Mouse (Mus musculus): ENCODE results near the gene Phf12. TPM values are rescaled to one million over a fixed set of nuclear protein-coding genes. Genes with fewer than 3 reads are reported as not detected.

Gene Phf12
- polyA plus RNA-seq, 1 experiment from 2014 or later: 22.5 TPM

DNA sequence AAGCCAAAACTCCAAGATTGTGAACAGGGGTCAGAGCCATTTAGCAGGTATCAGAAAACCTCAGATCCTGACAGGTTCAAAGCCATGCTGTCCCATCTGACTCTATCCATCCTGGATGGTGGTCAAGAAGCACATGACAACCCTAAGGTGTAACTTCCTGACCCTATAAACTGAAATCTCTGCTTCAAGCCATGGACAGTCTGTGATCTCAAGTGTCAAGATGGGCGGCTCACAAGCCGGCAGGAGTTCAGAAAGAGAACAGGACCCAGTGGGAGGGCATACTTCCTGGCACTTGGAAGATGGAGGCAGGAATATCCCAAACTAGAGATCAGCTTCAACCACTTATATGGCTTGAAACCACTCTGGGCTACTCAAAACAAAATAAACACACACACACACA lies 84.1 kb downstream of the Phf12 start:
- no peak overlapping the region for H3K9ac ChIP-seq (replicated peaks; ENCODE audit: low read depth, low read length)
- H3K27ac ChIP-seq (ENCODE audit: low read length): no peak overlapping the region
- H3K9me3 ChIP-seq (ENCODE audit: control insufficient read depth, low read depth, low read length): no peaks in the 10 kb centered on the region
- 61% methylated on average over 2 of the region's 2 CpGs for WGBS
- H3K4me1 ChIP-seq (ENCODE audit: control insufficient read depth, insufficient read depth, low read length): no peaks in the 10 kb centered on the region
- H3K27me3 ChIP-seq (ENCODE audit: control insufficient read depth, insufficient read depth, low read length): no peaks in the 10 kb centered on the region
- no peak overlapping the region for H3K4me2 ChIP-seq (replicated peaks; ENCODE audit: low read depth, low read length)
- no peak for ATAC-seq (ENCODE audit: insufficient number of reproducible peaks, insufficient read depth, low FRiP score, low read depth)
- no peaks in the 10 kb centered on the region; the same call in 1 of the 2 replicates for H3K36me3 ChIP-seq (ENCODE audit: control insufficient read depth, insufficient read depth, low read length)
- no peak overlapping the region for H3K4me3 ChIP-seq (ENCODE audit: low read depth, low read length)

DNA sequence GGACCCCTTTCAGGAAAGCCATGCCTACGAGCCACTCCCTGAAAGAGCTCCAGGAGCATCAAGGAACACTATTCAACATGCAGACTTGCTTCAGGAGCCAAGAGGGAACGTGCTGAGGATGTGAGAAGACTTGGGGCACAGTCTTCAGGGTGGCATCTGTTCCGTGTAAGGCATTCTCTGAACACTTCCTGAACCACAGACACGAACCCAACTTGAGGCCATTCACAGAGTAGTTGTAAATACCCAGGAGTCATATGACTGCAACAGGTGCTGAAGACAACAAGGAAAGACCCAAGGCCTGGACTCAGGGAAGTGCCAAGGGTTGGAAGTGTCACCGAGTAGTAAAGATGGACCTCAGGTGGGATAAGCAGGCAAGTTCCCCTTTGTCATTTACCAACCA lies 85.0 kb downstream of the Phf12 start:
- no peaks in the 10 kb centered on the region for H3K9me3 ChIP-seq (ENCODE audit: control insufficient read depth, low read depth, low read length)
- no peaks in the 10 kb centered on the region for H3K27me3 ChIP-seq (ENCODE audit: control insufficient read depth, insufficient read depth, low read length)
- H3K4me3 ChIP-seq (ENCODE audit: low read depth, low read length): no peak overlapping the region
- 70% methylated on average over 5 of the region's 5 CpGs for WGBS
- no peak overlapping the region for H3K4me2 ChIP-seq (replicated peaks; ENCODE audit: low read depth, low read length)
- ATAC-seq (ENCODE audit: insufficient number of reproducible peaks, insufficient read depth, low FRiP score, low read depth): no peak
- no peak overlapping the region for H3K9ac ChIP-seq (replicated peaks; ENCODE audit: low read depth, low read length)
- H3K36me3 ChIP-seq (ENCODE audit: control insufficient read depth, insufficient read depth, low read length): peaks cover 8% of the 10 kb centered on the region
- no peak overlapping the region for H3K27ac ChIP-seq (ENCODE audit: low read length)
- H3K4me1 ChIP-seq (ENCODE audit: control insufficient read depth, insufficient read depth, low read length): no peaks in the 10 kb centered on the region

DNA sequence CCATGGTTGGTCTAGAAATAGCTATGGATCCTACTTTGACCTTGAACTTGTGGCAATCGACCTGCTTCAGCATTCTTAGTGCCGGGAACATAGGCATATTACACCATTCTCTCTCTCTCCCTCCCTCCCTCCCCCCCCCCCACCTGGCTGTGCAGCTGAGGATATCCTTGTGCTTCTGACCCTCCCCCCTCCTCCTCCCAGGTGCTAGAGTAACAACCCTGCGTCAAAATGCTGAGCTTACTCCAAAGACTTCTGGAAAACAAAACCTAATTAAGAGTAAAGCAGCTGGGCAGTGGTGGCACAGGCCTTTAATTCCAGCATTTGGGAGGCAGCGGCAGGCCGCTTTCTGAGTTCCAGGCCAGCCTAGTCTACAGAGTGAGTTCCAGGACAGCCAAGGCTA lies 86.6 kb downstream of the Phf12 start:
- no peak overlapping the region for H3K27ac ChIP-seq (ENCODE audit: low read length)
- WGBS: 75% methylated on average over 5 of the region's 5 CpGs
- no peaks in the 10 kb centered on the region for H3K9me3 ChIP-seq (ENCODE audit: control insufficient read depth, low read depth, low read length)
- H3K4me2 ChIP-seq (replicated peaks; ENCODE audit: low read depth, low read length): no peak overlapping the region
- no peaks in the 10 kb centered on the region for H3K27me3 ChIP-seq (ENCODE audit: control insufficient read depth, insufficient read depth, low read length)
- ATAC-seq (ENCODE audit: insufficient number of reproducible peaks, insufficient read depth, low FRiP score, low read depth): no peak
- no peak overlapping the region for H3K4me3 ChIP-seq (ENCODE audit: low read depth, low read length)
- peaks cover 8% of the 10 kb centered on the region for H3K36me3 ChIP-seq (ENCODE audit: control insufficient read depth, insufficient read depth, low read length)
- no peaks in the 10 kb centered on the region for H3K4me1 ChIP-seq (ENCODE audit: control insufficient read depth, insufficient read depth, low read length)
- no peak overlapping the region for H3K9ac ChIP-seq (replicated peaks; ENCODE audit: low read depth, low read length)

DNA sequence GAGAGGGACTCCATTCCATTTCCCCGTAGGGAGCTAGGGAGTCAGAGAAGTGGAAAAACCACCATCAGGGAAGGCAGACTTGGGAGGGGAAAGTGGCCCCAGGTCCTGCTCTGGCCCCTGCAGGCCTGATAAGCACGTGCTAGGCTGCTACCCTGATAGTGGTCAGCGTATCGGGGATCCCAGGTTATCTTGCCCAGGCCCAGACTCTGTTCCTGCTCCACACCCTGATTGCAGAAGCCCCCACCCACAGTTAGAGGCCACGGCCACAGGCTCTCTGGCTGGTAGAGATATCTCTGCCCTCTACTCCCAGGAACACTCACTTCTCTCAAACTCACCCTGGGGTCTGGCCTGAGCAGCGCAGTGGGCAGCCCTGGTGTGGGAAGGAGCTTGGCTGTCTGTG lies 87.1 kb downstream of the Phf12 start:
- H3K27me3 ChIP-seq (ENCODE audit: control insufficient read depth, insufficient read depth, low read length): no peaks in the 10 kb centered on the region
- no peak overlapping the region for H3K4me3 ChIP-seq (ENCODE audit: low read depth, low read length)
- H3K4me2 ChIP-seq (replicated peaks; ENCODE audit: low read depth, low read length): no peak overlapping the region
- H3K27ac ChIP-seq (ENCODE audit: low read length): no peak overlapping the region
- H3K4me1 ChIP-seq (ENCODE audit: control insufficient read depth, insufficient read depth, low read length): no peaks in the 10 kb centered on the region
- WGBS: 75% methylated on average over 6 of the region's 6 CpGs
- no peaks in the 10 kb centered on the region for H3K9me3 ChIP-seq (ENCODE audit: control insufficient read depth, low read depth, low read length)
- H3K9ac ChIP-seq (replicated peaks; ENCODE audit: low read depth, low read length): no peak overlapping the region
- H3K36me3 ChIP-seq (ENCODE audit: control insufficient read depth, insufficient read depth, low read length): peaks cover 10% of the 10 kb centered on the region
- peak; percentile 80; the same call in 1 of the 2 replicates for ATAC-seq (ENCODE audit: insufficient number of reproducible peaks, insufficient read depth, low FRiP score, low read depth)

DNA sequence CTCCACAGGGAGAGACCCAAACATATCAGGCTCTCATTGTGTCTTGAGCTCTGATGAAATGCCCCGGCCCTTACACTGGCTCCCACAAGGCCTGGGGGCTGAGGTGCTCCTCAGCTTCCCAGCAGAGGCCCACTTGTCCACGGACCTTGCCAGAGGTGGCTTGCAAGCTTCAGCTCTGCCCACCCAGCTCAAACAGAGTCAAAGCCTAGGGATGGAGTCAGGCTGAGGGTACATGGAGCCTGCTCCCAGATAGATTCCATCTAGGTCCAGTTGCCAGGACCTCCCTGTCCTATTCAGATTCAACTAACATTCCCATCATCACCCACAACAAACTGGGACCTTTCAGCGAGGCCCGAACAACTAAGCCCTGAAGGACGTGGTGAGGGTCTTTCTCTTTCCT lies 89.4 kb downstream of the Phf12 start:
- no peak overlapping the region for H3K4me3 ChIP-seq (ENCODE audit: low read depth, low read length)
- peaks cover 28% of the 10 kb centered on the region for H3K36me3 ChIP-seq (ENCODE audit: control insufficient read depth, insufficient read depth, low read length)
- H3K9ac ChIP-seq (replicated peaks; ENCODE audit: low read depth, low read length): no peak overlapping the region

DNA sequence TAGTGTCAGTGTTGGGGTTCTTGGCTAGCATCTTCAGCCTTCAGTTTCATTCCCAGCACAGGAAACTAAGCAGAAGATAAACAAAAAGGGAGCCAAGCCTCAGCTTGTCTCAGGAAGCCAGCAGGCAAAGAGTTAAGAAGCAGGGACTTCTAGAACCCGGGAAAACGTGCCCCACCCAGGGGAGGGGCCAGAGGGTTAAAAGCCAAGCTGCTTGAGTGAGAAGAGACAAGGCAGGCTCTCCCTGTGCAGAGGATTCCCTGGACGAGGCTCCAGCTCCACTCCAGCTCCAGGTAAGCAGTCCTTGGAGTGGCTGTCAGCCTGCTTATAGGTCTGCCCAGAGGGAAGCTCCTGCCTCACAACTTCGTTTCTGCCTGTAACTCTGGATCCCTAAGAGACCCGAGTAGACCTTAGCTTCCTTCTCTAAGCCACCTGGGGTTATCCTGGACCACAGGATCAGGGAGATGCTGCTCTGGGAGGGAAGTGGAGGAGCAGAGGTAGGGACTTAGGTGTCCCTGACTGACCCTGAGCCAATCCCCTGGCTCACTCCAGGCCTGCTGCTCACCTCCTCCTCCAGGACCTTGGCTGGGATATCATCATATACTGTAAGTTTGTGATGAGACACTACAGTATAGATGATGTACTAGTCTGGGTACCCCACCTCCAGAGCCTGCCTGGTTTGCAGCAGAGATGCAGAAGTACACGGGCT lies 90.0 kb downstream of the Phf12 start:
- Histone ChIP-seq H3K4me2 (replicated peaks; ENCODE audit: low read depth, low read length) (no peak overlapping the region), H3K4me1 (ENCODE audit: control insufficient read depth, insufficient read depth, low read length) (no peaks in the 10 kb centered on the region), H3K9ac (replicated peaks; ENCODE audit: low read depth, low read length) (no peak overlapping the region), H3K36me3 (ENCODE audit: control insufficient read depth, insufficient read depth, low read length) (peaks cover 28% of the 10 kb centered on the region), H3K9me3 (ENCODE audit: control insufficient read depth, low read depth, low read length) (no peaks in the 10 kb centered on the region), H3K27me3 (ENCODE audit: control insufficient read depth, insufficient read depth, low read length) (no peaks in the 10 kb centered on the region), H3K27ac (ENCODE audit: low read length) (no peak overlapping the region), H3K4me3 (ENCODE audit: low read depth, low read length) (no peak overlapping the region)
- 0 out of 2 replicates have a peak, but pooled peaks have one; percentile 21 for ATAC-seq (ENCODE audit: insufficient number of reproducible peaks, insufficient read depth, low FRiP score, low read depth)
- 27% methylated on average over 6 of the region's 6 CpGs for WGBS

More for the DNA sequence above, 89.4 kb downstream of the Phf12 start:
- H3K4me2 ChIP-seq (replicated peaks; ENCODE audit: low read depth, low read length): no peak overlapping the region
- ATAC-seq (ENCODE audit: insufficient number of reproducible peaks, insufficient read depth, low FRiP score, low read depth): no peak
- no peaks in the 10 kb centered on the region for H3K27me3 ChIP-seq (ENCODE audit: control insufficient read depth, insufficient read depth, low read length)
- WGBS: 83% methylated on average over 5 of the region's 5 CpGs
- no peaks in the 10 kb centered on the region for H3K9me3 ChIP-seq (ENCODE audit: control insufficient read depth, low read depth, low read length)
- no peak overlapping the region for H3K27ac ChIP-seq (ENCODE audit: low read length)
- no peaks in the 10 kb centered on the region for H3K4me1 ChIP-seq (ENCODE audit: control insufficient read depth, insufficient read depth, low read length)

DNA sequence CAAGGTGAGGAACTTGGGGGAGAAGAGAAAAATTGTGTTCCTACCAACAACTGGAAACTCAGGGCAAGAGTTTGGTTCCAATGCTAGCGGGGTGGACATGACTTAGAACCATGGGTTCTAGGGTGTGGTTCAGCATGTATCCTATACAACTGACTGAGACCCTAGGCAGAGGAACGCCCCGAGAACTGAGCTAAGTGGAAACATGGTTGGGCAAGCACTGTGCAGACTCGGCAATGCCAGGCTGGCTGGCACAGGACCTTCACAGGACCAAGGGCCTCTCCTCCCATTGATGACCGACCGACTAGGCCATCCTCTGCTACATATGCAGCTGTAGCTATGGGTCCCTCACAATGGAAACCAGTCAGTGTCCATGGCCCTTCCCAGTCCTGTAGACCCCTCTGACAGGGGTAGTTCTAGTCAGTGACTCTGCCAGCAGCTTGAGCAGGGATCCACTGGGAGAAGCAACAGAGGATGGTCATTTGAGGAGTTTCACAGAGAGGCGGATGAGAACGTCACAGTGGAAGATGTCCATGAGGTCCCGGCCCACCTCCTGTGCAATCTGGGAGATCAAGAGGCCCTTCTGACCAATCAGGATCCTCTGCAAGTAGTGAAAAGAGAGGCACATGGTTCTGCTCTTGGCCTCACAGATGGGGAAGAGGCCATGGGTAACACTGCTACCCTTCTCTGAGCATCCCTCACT lies 91.2 kb downstream of the Phf12 start:
- H3K9ac ChIP-seq (replicated peaks; ENCODE audit: low read depth, low read length): no peak overlapping the region
- H3K9me3 ChIP-seq (ENCODE audit: control insufficient read depth, low read depth, low read length): no peaks in the 10 kb centered on the region
- no peak overlapping the region for H3K4me2 ChIP-seq (replicated peaks; ENCODE audit: low read depth, low read length)
- H3K36me3 ChIP-seq (ENCODE audit: control insufficient read depth, insufficient read depth, low read length): peaks cover 28% of the 10 kb centered on the region
- no peaks in the 10 kb centered on the region for H3K4me1 ChIP-seq (ENCODE audit: control insufficient read depth, insufficient read depth, low read length)
- ATAC-seq (ENCODE audit: insufficient number of reproducible peaks, insufficient read depth, low FRiP score, low read depth): peak; percentile 64; the same call in 1 of the 2 replicates
- no peak overlapping the region for H3K27ac ChIP-seq (ENCODE audit: low read length)
- H3K27me3 ChIP-seq (ENCODE audit: control insufficient read depth, insufficient read depth, low read length): no peaks in the 10 kb centered on the region
- 91% methylated on average over 9 of the region's 9 CpGs for WGBS
- no peak overlapping the region for H3K4me3 ChIP-seq (ENCODE audit: low read depth, low read length)

DNA sequence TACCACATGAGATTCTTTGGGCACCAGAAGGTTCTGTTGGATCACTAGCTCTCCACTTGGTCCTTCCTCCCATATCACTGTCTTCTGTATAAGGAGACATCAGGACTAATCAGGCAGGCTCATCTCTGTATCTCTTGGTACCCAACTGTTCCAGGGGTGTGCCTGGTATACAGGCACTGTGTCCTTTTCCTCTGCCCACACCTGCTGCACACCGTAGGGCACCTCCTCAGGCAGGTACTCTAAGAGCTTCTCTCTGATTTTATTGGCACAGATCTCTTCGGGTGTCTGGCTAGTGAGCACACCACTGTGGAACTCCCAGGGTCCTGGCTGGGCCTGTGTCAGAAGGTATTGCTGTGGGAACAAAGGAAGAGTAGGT lies 91.7 kb downstream of the Phf12 start:
- 89% methylated on average over 2 of the region's 2 CpGs for WGBS
- H3K9me3 ChIP-seq (ENCODE audit: control insufficient read depth, low read depth, low read length): no peaks in the 10 kb centered on the region
- peaks cover 28% of the 10 kb centered on the region for H3K36me3 ChIP-seq (ENCODE audit: control insufficient read depth, insufficient read depth, low read length)
- ATAC-seq (ENCODE audit: insufficient number of reproducible peaks, insufficient read depth, low FRiP score, low read depth): peak; percentile 40; the same call in 1 of the 2 replicates
- H3K27me3 ChIP-seq (ENCODE audit: control insufficient read depth, insufficient read depth, low read length): no peaks in the 10 kb centered on the region
- H3K4me2 ChIP-seq (replicated peaks; ENCODE audit: low read depth, low read length): no peak overlapping the region
- H3K9ac ChIP-seq (replicated peaks; ENCODE audit: low read depth, low read length): no peak overlapping the region
- peaks cover 2% of the 10 kb centered on the region; the same call in 1 of the 2 replicates for H3K4me1 ChIP-seq (ENCODE audit: control insufficient read depth, insufficient read depth, low read length)
- H3K4me3 ChIP-seq (ENCODE audit: low read depth, low read length): no peak overlapping the region
- H3K27ac ChIP-seq (ENCODE audit: low read length): no peak overlapping the region

Data from stomach, embryonic 14.5 days (tissue).